Mouse (Mus musculus): ENCODE measurements around the gene Usp17lc.
"Not testable (repeated sequence)": the region's sequence is repeated elsewhere in the genome, so short reads cannot be mapped to it uniquely, and the experiment has no call there.

Usp17lc gene

GRCm38 (mm10) chr7:103414772-103415171, at the start of gene Usp17lc:
TSS of gene Usp17lc (plus strand) at chr7:103415072.
- not testable (repeated sequence) for DNase-seq (ENCODE audit: low read depth, low spot score)

- DNase-seq (ENCODE audit: low read depth, low spot score): no peak
Observed at GRCm38 (mm10) chr7:103386077-103386476, 28.8 kb upstream of the Usp17lc start, which contains the start of gene Olfr603. TSS of gene Olfr603 (minus strand) at chr7:103386177.

GRCm38 (mm10) chr7:103397758-103398157, 17.1 kb upstream of the Usp17lc start:
- no peak for DNase-seq (ENCODE audit: low read depth, low spot score)

GRCm38 (mm10) chr7:103398981-103399380, 15.9 kb upstream of the Usp17lc start:
- DNase-seq (ENCODE audit: low read depth, low spot score): no peak

- DNase-seq (ENCODE audit: low read depth, low spot score): not testable (repeated sequence)
Observed at GRCm38 (mm10) chr7:103406521-103407055, 8.3 kb upstream of the Usp17lc start.

- DNase-seq (ENCODE audit: low read depth, low spot score): no peak
Observed at GRCm38 (mm10) chr7:103445339-103445738, 30.5 kb downstream of the Usp17lc start, which contains the start of gene Olfr605. TSS of gene Olfr605 (minus strand) at chr7:103445439.

- DNase-seq (ENCODE audit: low read depth, low spot score): no peak
Observed at GRCm38 (mm10) chr7:103448746-103449145, 33.9 kb downstream of the Usp17lc start, which contains the start of gene Olfr606. TSS of gene Olfr606 (plus strand) at chr7:103449046.

GRCm38 (mm10) chr7:103460590-103460989, 45.7 kb downstream of the Usp17lc start:
- no peak for DNase-seq (ENCODE audit: low read depth, low spot score)

All from c-Kit-negative CD71-positive TER-119-positive erythroid progenitor cells, embryonic 14.5 days (primary cell).